Mouse (Mus musculus) midbrain, embryonic 10.5 days (tissue): ENCODE results near the gene Gm10230. TPM values are rescaled to one million over a fixed set of nuclear protein-coding genes. Genes with fewer than 3 reads are reported as not detected.
"Not testable (repeated sequence)": the region's sequence is repeated elsewhere in the genome, so short reads cannot be mapped to it uniquely, and the experiment has no call there.

Experiments
- DNase-seq: peaks from one replicate; pipeline ENCODE4 v3.0.0-alpha.2; 2017; ENCODE audit warnings: low spot score
- H3K27ac ChIP-seq: fragments of 300-500 bp; sonication (generic); replicated peaks from 2 replicates; pipeline ENCODE4 v1.5.1; 2016; ENCODE audit warnings: mild to moderate bottlenecking
- H3K27me3 ChIP-seq: fragments of 300-500 bp; sonication (generic); 2 replicates; pipeline ENCODE4 v1.6.1; 2016; ENCODE audit warnings: low read depth, mild to moderate bottlenecking; ENCODE audit not compliant: poor library complexity, severe bottlenecking
- H3K36me3 ChIP-seq: fragments of 300-500 bp; sonication (generic); 2 replicates; pipeline ENCODE4 v1.6.1; 2016; ENCODE audit warnings: mild to moderate bottlenecking, moderate library complexity
- H3K4me1 ChIP-seq: fragments of 300-500 bp; sonication (generic); 2 replicates; pipeline ENCODE4 v1.6.1; 2016
- H3K4me3 ChIP-seq: fragments of 300-500 bp; sonication (generic); 2 replicates; pipeline ENCODE4 v1.5.1; 2016; ENCODE audit warnings: mild to moderate bottlenecking, moderate library complexity
- H3K9me3 ChIP-seq: fragments of 300-500 bp; sonication (generic); replicated peaks from 2 replicates; pipeline ENCODE4 v1.6.1; 2016; ENCODE audit warnings: mild to moderate bottlenecking
- WGBS: fragments of 180-500 bp; shearing (Covaris S2); methylation state at CpG from one replicate; pipeline ENCODE4 v1.1.7; 2016; 5-methylcytosine and 5-hydroxymethylcytosine counted together
- microRNA-seq: library from miRNA; unstranded; fragments of <30 nt; microRNA quantifications from one replicate; pipeline ENCODE4, GENCODE M21; 2017
- polyA plus RNA-seq: library from polyadenylated mRNA; unstranded; fragments of >200 nt; fragmentation: Nextera tagmentation; extraction: Ambion mirVana; gene quantifications from 2 replicates; pipeline ENCODE4 v1.2.1, GENCODE M21; 2016

Gene Gm10230
- polyA plus RNA-seq, result not detected in 2 replicates

GRCm38 (mm10) chrX:27494782-27495181, at the start of gene Gm10230:
TSS of gene Gm10230 (minus strand) at chrX:27494882.
- not testable (repeated sequence) for H3K4me3 ChIP-seq, H3K27me3 ChIP-seq, H3K9me3 ChIP-seq, H3K27ac ChIP-seq, H3K4me1 ChIP-seq, DNase-seq, H3K36me3 ChIP-seq
- no CpG with 5 or more reads among the region's 7 CpGs for WGBS

Small RNA genes within 50 kb of the gene (microRNA-seq; reads per million reads assigned to microRNA genes)
- gene Gm44452, result not detected
